Mouse (Mus musculus) liver, embryonic 14.5 days (tissue): Measurements from ENCODE around the gene Ltv1. TPM values are rescaled to one million over a fixed set of nuclear protein-coding genes. Genes with fewer than 3 reads are reported as not detected.

Experiments used
- ATAC-seq: fragments of 200-750 bp; cut with Nextera tagmentation; 2 replicates; pipeline ENCODE4 v1.8.0; 2017; ENCODE audit warnings: moderate number of reproducible peaks, mild to moderate bottlenecking, moderate library complexity; ENCODE audit not compliant: insufficient read depth
- DNase-seq, 3 experiments: peaks; one replicate each; pipeline ENCODE4 v3.0.0-alpha.2; 2012 to 2013; ENCODE audit warnings: low read depth in 3 of 3, low spot score in 3 of 3
- H3K27ac ChIP-seq: fragments of 300-500 bp; sonication (generic); 2 replicates; pipeline ENCODE4 v1.5.1; 2014; ENCODE audit warnings: moderate library complexity, mild to moderate bottlenecking, control low read depth, inconsistent platforms
- H3K27me3 ChIP-seq: fragments of 300-500 bp; sonication (generic); 2 replicates; pipeline ENCODE4 v1.6.1; 2014; ENCODE audit warnings: mild to moderate bottlenecking, low read length, moderate library complexity; ENCODE audit not compliant: control insufficient read depth, insufficient read depth
- H3K36me3 ChIP-seq: fragments of 300-500 bp; sonication (generic); replicated peaks from 2 replicates; pipeline ENCODE4 v1.6.1; 2014; ENCODE audit warnings: low read depth; ENCODE audit not compliant: control insufficient read depth, insufficient read depth
- H3K4me1 ChIP-seq, 2 experiments: fragments of 200-500 bp in 1 of 2; fragments of 300-500 bp in 1 of 2; sonication (generic) in 1 of 2; replicated peaks; 2 replicates each; pipeline ENCODE4 v1.6.1; 2012 to 2014; ENCODE audit warnings: antibody characterized with exemption in 1 of 2, inconsistent platforms in 1 of 2, low read length in 1 of 2; ENCODE audit not compliant: control insufficient read depth in 2 of 2, insufficient read depth in 2 of 2
- H3K4me2 ChIP-seq: fragments of 300-500 bp; sonication (generic); 2 replicates; pipeline ENCODE4 v1.6.1; 2014; ENCODE audit warnings: low read depth, mild to moderate bottlenecking, control low read depth, moderate library complexity
- H3K4me3 ChIP-seq, 2 experiments: fragments of 200-500 bp in 1 of 2; fragments of 300-500 bp in 1 of 2; sonication (generic) in 1 of 2; 2 replicates each; pipeline ENCODE4 v1.5.1; 2012 to 2014; ENCODE audit warnings: low read depth in 2 of 2, low read length in 2 of 2, mild to moderate bottlenecking in 2 of 2, control low read depth in 1 of 2, inconsistent platforms in 1 of 2, moderate library complexity in 1 of 2; ENCODE audit not compliant: insufficient read depth in 1 of 2
- H3K9ac ChIP-seq: fragments of 300-500 bp; sonication (generic); replicated peaks from 2 replicates; pipeline ENCODE4 v1.6.1; 2014; ENCODE audit warnings: mild to moderate bottlenecking, control low read depth, moderate library complexity
- H3K9me3 ChIP-seq: fragments of 300-500 bp; sonication (generic); 2 replicates; pipeline ENCODE4 v1.6.1; 2016; ENCODE audit warnings: low read length, mixed read lengths; ENCODE audit not compliant: control insufficient read depth
- CTCF ChIP-seq: IDR thresholded peaks from 2 replicates; pipeline ENCODE4 v1.5.1; 2016; ENCODE audit warnings: antibody characterized with exemption, low read depth, control low read depth
- EP300 ChIP-seq: IDR thresholded peaks from 2 replicates; pipeline ENCODE4 v1.6.1; 2016; ENCODE audit warnings: antibody characterized with exemption, low read depth
- WGBS: fragments of 180-500 bp; shearing (Covaris S2); extraction: QIAGEN DNeasy Blood & Tissue Kit; methylation state at CpG from one replicate; pipeline ENCODE4 v1.1.7; 2014; ENCODE audit not compliant: insufficient replicate concordance; 5-methylcytosine and 5-hydroxymethylcytosine counted together
- polyA plus RNA-seq, 2 experiments: library from polyadenylated mRNA; depleted of rRNA in 1 of 2; stranded (reverse) in 1 of 2; unstranded in 1 of 2; fragments of >200 nt; fragmentation: Nextera tagmentation in 1 of 2; extraction: Ambion mirVana in 1 of 2; gene quantifications; 2 replicates each; pipeline versions ENCODE4 v1.2.1 to v1.2.3; 2012 to 2014

Ltv1 gene
- polyA plus RNA-seq, 2 experiments: 18.5 to 29.6 TPM

GRCm38 (mm10) chr10:13155377-13155776 is 37.6 kb downstream of the Ltv1 start:
- Histone ChIP-seq H3K36me3 (no peaks in the 10 kb centered on the region), H3K27ac (no peak overlapping the region), H3K9me3 (no peaks in the 10 kb centered on the region), H3K4me2 (no peak overlapping the region), H3K27me3 (no peaks in the 10 kb centered on the region), H3K9ac (no peak overlapping the region), H3K4me1 (no peaks in the 10 kb centered on the region), H3K4me3 (no peak overlapping the region)
- ATAC-seq: no peak
- no peak for DNase-seq
- TF ChIP-seq CTCF (no peak), EP300 (no peak)
- 58% methylated on average over 5 of the region's 5 CpGs for WGBS

DNA sequence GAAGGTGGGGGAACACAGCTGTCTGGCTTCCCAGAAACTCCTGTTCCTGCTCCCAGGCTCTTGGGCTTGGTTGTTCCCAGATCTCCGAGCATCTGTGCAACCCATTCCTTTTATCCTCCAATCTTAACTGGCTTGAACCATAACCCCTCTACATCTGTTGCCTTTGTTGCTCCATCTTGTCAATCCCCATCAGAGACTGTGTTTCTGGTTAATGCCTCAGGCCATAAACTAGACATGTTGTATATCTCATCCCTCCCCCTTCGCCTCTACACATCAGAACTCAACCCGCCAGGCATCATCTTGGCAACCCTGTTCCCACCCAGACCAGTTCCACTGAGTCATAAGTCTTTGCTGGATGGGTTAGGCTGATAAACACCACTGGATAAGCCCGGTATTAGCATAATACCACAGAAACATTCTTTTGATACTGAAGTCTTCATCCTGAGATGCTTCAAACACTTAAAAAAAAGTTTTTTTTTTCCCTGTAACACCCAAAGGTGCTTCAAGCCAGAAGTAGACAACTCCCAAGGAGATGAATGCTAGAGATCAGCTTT is 40.1 kb downstream of the Ltv1 start:
- Histone ChIP-seq H3K36me3 (no peaks in the 10 kb centered on the region), H3K27ac (no peak overlapping the region), H3K9me3 (no peaks in the 10 kb centered on the region), H3K4me3 (no peak overlapping the region), H3K4me1 (no peaks in the 10 kb centered on the region), H3K27me3 (no peaks in the 10 kb centered on the region), H3K4me2 (no peak overlapping the region), H3K9ac (no peak overlapping the region)
- TF ChIP-seq CTCF (no peak), EP300 (no peak)
- WGBS: 63% methylated on average over 4 of the region's 4 CpGs
- DNase-seq (no peak), ATAC-seq (no peak)

DNA sequence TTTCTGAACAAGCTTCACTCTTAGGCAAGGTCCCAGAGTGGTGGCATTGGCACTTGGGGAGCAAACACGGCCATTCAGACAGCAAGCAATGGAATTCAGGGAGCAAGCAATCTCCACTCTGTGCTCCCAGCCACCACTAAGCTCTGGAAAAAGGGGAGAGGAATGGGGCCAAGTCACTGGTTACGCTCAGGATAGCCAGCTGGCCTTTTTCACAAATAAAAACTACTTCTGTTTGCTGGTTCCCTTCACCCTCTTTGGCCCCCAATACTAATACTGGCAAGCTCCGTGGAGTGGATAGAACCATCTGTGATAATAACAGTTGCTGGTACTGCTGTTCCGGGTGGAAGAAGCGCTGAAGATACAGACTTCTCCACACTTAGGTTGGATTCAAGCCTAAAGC is 41.6 kb downstream of the Ltv1 start:
- Histone ChIP-seq H3K9me3 (no peaks in the 10 kb centered on the region), H3K4me2 (no peak overlapping the region), H3K4me1 (no peaks in the 10 kb centered on the region), H3K9ac (no peak overlapping the region), H3K27me3 (no peaks in the 10 kb centered on the region), H3K36me3 (no peaks in the 10 kb centered on the region), H3K4me3 (no peak overlapping the region), H3K27ac (no peak overlapping the region)
- no peak for ATAC-seq
- no peak for DNase-seq
- 65% methylated on average over 5 of the region's 5 CpGs for WGBS
- TF ChIP-seq EP300 (no peak), CTCF (no peak)

- Histone ChIP-seq H3K27ac (no peak overlapping the region), H3K4me1 (no peaks in the 10 kb centered on the region), H3K4me3 (no peak overlapping the region), H3K9ac (no peak overlapping the region), H3K36me3 (no peaks in the 10 kb centered on the region), H3K27me3 (no peaks in the 10 kb centered on the region), H3K4me2 (no peak overlapping the region), H3K9me3 (no peaks in the 10 kb centered on the region)
- WGBS: 64% methylated on average over 3 of the region's 3 CpGs
- no peak for TF ChIP-seq CTCF
- TF ChIP-seq EP300: no peak
- DNase-seq: no peak
- no peak for ATAC-seq
Observed at GRCm38 (mm10) chr10:13150435-13150834, 42.5 kb downstream of the Ltv1 start.

GRCm38 (mm10) chr10:13140434-13140833 is 52.5 kb downstream of the Ltv1 start:
- H3K4me1 ChIP-seq: no peaks in the 10 kb centered on the region
- H3K36me3 ChIP-seq: no peaks in the 10 kb centered on the region
- no peak for DNase-seq
- H3K27me3 ChIP-seq: no peaks in the 10 kb centered on the region
- no peak overlapping the region for H3K4me3 ChIP-seq
- 50% methylated on average over 2 of the region's 2 CpGs for WGBS
- TF ChIP-seq CTCF (no peak), EP300 (no peak)
- no peak for ATAC-seq
- no peaks in the 10 kb centered on the region for H3K9me3 ChIP-seq
- no peak overlapping the region for H3K4me2 ChIP-seq
- no peak overlapping the region for H3K9ac ChIP-seq
- H3K27ac ChIP-seq: no peak overlapping the region
